7 mouse cellular contexts compared by ENCODE assay signal in the genomic region with DNA sequence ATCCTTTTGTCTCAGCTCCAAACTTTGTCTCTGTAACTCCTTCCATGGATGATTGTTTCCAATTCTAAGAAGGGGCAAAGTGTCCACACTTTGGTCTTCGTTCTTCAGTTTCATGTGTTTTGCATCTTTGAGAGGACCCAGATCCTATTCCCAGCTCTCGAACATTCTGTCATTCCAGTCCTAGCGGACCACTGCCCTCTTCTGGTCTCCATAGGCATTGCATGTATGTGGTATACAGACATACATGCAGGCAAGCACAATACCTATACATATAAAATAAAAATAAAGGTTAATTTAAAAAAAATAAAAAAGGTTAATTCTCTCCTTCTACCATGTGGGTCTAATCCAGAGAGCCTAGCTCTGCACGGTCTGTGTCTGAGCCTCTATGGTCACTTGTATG.
DNase-seq lines count a peak whose midpoint lies in the region; ATAC-seq and TF ChIP-seq lines count a peak whose summit lies in the region.
"Not testable (repeated sequence)": the region's sequence is repeated elsewhere in the genome, so short reads cannot be mapped to it uniquely, and the experiment has no call there.

No protein-coding gene starts in this region.

- WGBS in heart, adult 2 months: 99% methylated on average over 4 of the region's 4 CpGs
- WGBS in kidney, adult 2 months: 98% methylated on average over 4 of the region's 4 CpGs
- 98% methylated on average over 4 of the region's 4 CpGs for WGBS in liver, adult 2 months

- H3K9ac ChIP-seq in ES-Bruce4 (ENCODE audit: low read depth, poor library complexity, severe bottlenecking); heart, adult 2 months (ENCODE audit: low read depth, low read length); liver, adult 2 months (ENCODE audit: low read depth, low read length): not testable (repeated sequence)

- ATAC-seq in megakaryocyte progenitor cell, adult 5-6 weeks (replicated peaks; ENCODE audit: poor library complexity): peak; percentile 60; the same call in 1 of the 2 replicates

- not testable (repeated sequence) for H3K4me3 ChIP-seq in ES-Bruce4 (ENCODE audit: low read depth, low read length); heart, adult 2 months; kidney, adult 2 months (ENCODE audit: insufficient read depth, low read depth, low read length); liver, adult 2 months (ENCODE audit: insufficient read depth, low read depth, low read length)

- not testable (repeated sequence) for TF ChIP-seq EP300 in ES-Bruce4 (IDR thresholded peaks at IDR 0.05; ENCODE audit: insufficient read depth, low read depth, low read length); heart, adult 2 months (IDR thresholded peaks at IDR 0.05; ENCODE audit: insufficient read depth, low read depth, low read length)

- not testable (repeated sequence) for H3K4me1 ChIP-seq in ES-Bruce4 (ENCODE audit: control insufficient read depth, insufficient read depth, low read length); kidney, adult 2 months (ENCODE audit: control insufficient read depth, insufficient read depth, low read length); liver, adult 2 months (ENCODE audit: control insufficient read depth, insufficient read depth, low read length)
- H3K4me1 ChIP-seq in heart, adult 2 months (ENCODE audit: control insufficient read depth, insufficient read depth, low read length): peaks cover 14% of the 10 kb centered on the region

- intact Hi-C loops in heart, adult 2 months (cut with DNase I): not testable (repeated sequence)

- not testable (repeated sequence) for H3K79me2 ChIP-seq in heart, adult 2 months (replicated peaks; ENCODE audit: control insufficient read depth, insufficient read depth, low read length); liver, adult 2 months (ENCODE audit: control insufficient read depth, insufficient read depth, low read length)

- not testable (repeated sequence) for H3K27ac ChIP-seq in ES-Bruce4 (ENCODE audit: insufficient read depth, low read length); heart, adult 2 months; kidney, adult 2 months (ENCODE audit: insufficient read depth, low read depth, low read length); liver, adult 2 months (replicated peaks; ENCODE audit: insufficient read depth, low read depth, low read length)

- DNase-seq in R1 (ENCODE audit: low read depth, low spot score): peak; percentile 55
- DNase-seq in c-Kit-positive CD71-positive TER-119-negative erythroid progenitor cells, embryonic 14.5 days (ENCODE audit: low read depth): peak; percentile 5
- DNase-seq in heart, adult 2 months; kidney, adult 2 months; liver, adult 2 months (ENCODE audit: extremely low read depth, low read depth, low spot score): not testable (repeated sequence)

- not testable (repeated sequence) for H3K36me3 ChIP-seq in ES-Bruce4 (ENCODE audit: control insufficient read depth, insufficient read depth, low read length, poor library complexity, severe bottlenecking); heart, adult 2 months (ENCODE audit: control insufficient read depth, insufficient read depth, low read length); kidney, adult 2 months (ENCODE audit: control insufficient read depth, insufficient read depth, low read length); liver, adult 2 months (ENCODE audit: control insufficient read depth, insufficient read depth, low read length)

- TF ChIP-seq CTCF in ES-Bruce4 (IDR thresholded peaks at IDR 0.05; ENCODE audit: low read depth, low read length): peak; percentile 4
- TF ChIP-seq CTCF in heart, adult 2 months (IDR thresholded peaks at IDR 0.05): peak; percentile 66
- TF ChIP-seq CTCF in kidney, adult 2 months (conservative IDR thresholded peaks at IDR 0.05; ENCODE audit: insufficient read depth, insufficient read length, low read depth, low read length): peak; percentile 38
- TF ChIP-seq CTCF in liver, adult 2 months (IDR thresholded peaks at IDR 0.05; ENCODE audit: low read depth, low read length): peak; percentile 16; the same call in 1 of the 2 replicates

- H3K27me3 ChIP-seq in ES-Bruce4 (ENCODE audit: control insufficient read depth, insufficient read depth, low read length, poor library complexity, severe bottlenecking); heart, adult 2 months (ENCODE audit: control insufficient read depth, insufficient read depth, low read length); kidney, adult 2 months (replicated peaks; ENCODE audit: control insufficient read depth, insufficient read depth, low read length); liver, adult 2 months (ENCODE audit: control insufficient read depth, insufficient read depth, low read length): not testable (repeated sequence)

- not testable (repeated sequence) for H3K9me3 ChIP-seq in ES-Bruce4 (replicated peaks; ENCODE audit: control insufficient read depth, insufficient read depth, low read length, poor library complexity, severe bottlenecking)

- TF ChIP-seq POLR2A in ES-Bruce4 (IDR thresholded peaks at IDR 0.05; ENCODE audit: insufficient read depth, low read length); heart, adult 2 months (IDR thresholded peaks at IDR 0.05; ENCODE audit: insufficient read depth, low read depth, low read length); kidney, adult 2 months (IDR thresholded peaks at IDR 0.05; ENCODE audit: low read depth, low read length); liver, adult 2 months (IDR thresholded peaks at IDR 0.05; ENCODE audit: extremely low read depth, insufficient read depth, low read length): not testable (repeated sequence)

Comparison
In these comparisons a context has a peak if more than half of its experiments do, and no peak if none do; other contexts are left out.
1. CTCF ChIP-seq: peak in every context shown above with its lines; median percentile 66 in heart, adult 2 months; 38 in kidney, adult 2 months; 16 in liver, adult 2 months; 4 in ES-Bruce4.